Mouse (Mus musculus) forebrain, embryonic 13.5 days (tissue): ENCODE measurements at regions not wholly inside any gene's neighbourhood (a gene's known extent, or its start where the extent isn't known, plus 50 kb on each side); places are given as distances from the start of the nearest gene placed in this dataset.

ENCODE experiments used
- ATAC-seq: fragments of 200-750 bp; cut with Nextera tagmentation; 2 replicates; pipeline ENCODE4 v1.8.0; 2017
- H3K27ac ChIP-seq: fragments of 300-500 bp; sonication (generic); 2 replicates; pipeline ENCODE4 v1.5.1; 2015; ENCODE audit warnings: inconsistent platforms, mild to moderate bottlenecking, moderate library complexity
- H3K27me3 ChIP-seq: fragments of 300-500 bp; sonication (generic); 2 replicates; pipeline ENCODE4 v1.6.1; 2015; ENCODE audit warnings: mild to moderate bottlenecking, inconsistent platforms
- H3K36me3 ChIP-seq: fragments of 300-500 bp; sonication (generic); 2 replicates; pipeline ENCODE4 v1.6.1; 2015; ENCODE audit warnings: mild to moderate bottlenecking, inconsistent platforms; ENCODE audit not compliant: poor library complexity, severe bottlenecking
- H3K4me1 ChIP-seq: fragments of 300-500 bp; sonication (generic); 2 replicates; pipeline ENCODE4 v1.6.1; 2015; ENCODE audit warnings: inconsistent platforms
- H3K4me2 ChIP-seq: fragments of 300-500 bp; sonication (generic); 2 replicates; pipeline ENCODE4 v1.6.1; 2015; ENCODE audit warnings: inconsistent platforms, mild to moderate bottlenecking, moderate library complexity
- H3K4me3 ChIP-seq: fragments of 300-500 bp; sonication (generic); 2 replicates; pipeline ENCODE4 v1.5.1; 2015; ENCODE audit warnings: mild to moderate bottlenecking, inconsistent platforms
- H3K9ac ChIP-seq: fragments of 300-500 bp; sonication (generic); 2 replicates; pipeline ENCODE4 v1.6.1; 2015; ENCODE audit warnings: mild to moderate bottlenecking, inconsistent platforms
- H3K9me3 ChIP-seq: fragments of 300-500 bp; sonication (generic); replicated peaks from 2 replicates; pipeline ENCODE4 v1.6.1; 2016; ENCODE audit warnings: inconsistent platforms
- WGBS: fragments of 180-500 bp; shearing (Covaris S2); methylation state at CpG from one replicate; pipeline ENCODE4 v1.1.7; 2015; 5-methylcytosine and 5-hydroxymethylcytosine counted together

- Histone ChIP-seq H3K9me3 (no peaks in the 10 kb centered on the region), H3K4me2 (no peak overlapping the region), H3K36me3 (no peaks in the 10 kb centered on the region), H3K27ac (no peak overlapping the region), H3K27me3 (no peaks in the 10 kb centered on the region), H3K4me3 (no peak overlapping the region), H3K9ac (no peak overlapping the region), H3K4me1 (peaks cover 11% of the 10 kb centered on the region; the same call in 1 of the 2 replicates)
- ATAC-seq: no peak
- WGBS: 86% methylated on average over 5 of the region's 5 CpGs
Observed at GRCm38 (mm10) chr2:75479546-75479945, 179.5 kb upstream of the Hnrnpa3 start.

DNA sequence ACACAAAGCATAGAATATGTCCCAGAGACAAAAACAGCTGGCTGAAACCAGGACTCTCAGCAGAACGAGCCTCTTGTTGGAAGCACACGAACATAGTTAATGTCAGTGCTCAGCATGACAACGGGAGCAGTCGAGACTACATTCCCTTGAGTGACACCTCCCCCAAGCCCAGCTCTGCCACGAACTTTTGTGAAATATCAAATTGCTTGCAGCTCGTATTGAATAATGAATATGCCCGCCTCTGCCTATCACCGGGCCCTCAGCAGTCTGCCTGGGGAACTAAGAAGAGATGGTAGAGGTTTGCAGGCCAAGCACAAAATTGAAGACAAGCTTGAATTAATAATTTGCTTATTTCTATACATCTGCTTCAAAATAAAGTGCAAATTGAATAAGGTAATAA is 177.2 kb upstream of the Hnrnpa3 start:
- Histone ChIP-seq H3K4me3 (no peak overlapping the region), H3K27me3 (no peaks in the 10 kb centered on the region), H3K4me2 (no peak overlapping the region), H3K36me3 (no peaks in the 10 kb centered on the region), H3K9ac (no peak overlapping the region), H3K9me3 (no peaks in the 10 kb centered on the region), H3K4me1 (peaks cover 18% of the 10 kb centered on the region), H3K27ac (no peak overlapping the region)
- 47% methylated on average over 8 of the region's 8 CpGs for WGBS
- ATAC-seq: 0 out of 2 replicates have a peak, but pooled peaks have one; percentile 24

- no peaks in the 10 kb centered on the region for H3K27me3 ChIP-seq
- 76% methylated on average over 2 of the region's 2 CpGs for WGBS
- no peak for ATAC-seq
Observed at GRCm38 (mm10) chr2:75482484-75482883, 176.6 kb upstream of the Hnrnpa3 start.

DNA sequence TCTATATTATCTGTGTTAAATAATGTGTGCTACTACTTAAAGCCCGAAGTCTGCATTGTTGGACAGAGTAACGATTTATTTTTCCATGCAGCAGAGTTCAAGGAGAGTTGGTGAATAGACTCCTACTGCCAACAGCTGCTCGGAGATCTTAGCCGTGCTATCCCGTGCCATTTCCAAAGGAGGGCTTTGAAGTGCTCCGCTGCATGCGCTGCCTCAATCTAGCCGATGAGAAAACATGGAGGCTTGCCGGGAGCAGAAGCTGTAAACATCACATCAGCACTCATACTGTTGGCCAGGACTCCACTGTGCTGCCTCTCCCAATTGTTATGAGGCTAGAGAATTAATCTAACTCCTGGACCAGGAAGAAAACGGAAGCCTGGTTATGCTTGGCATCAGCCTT is 174.1 kb upstream of the Hnrnpa3 start:
- H3K4me3 ChIP-seq: no peak overlapping the region
- peak; percentile 66 for ATAC-seq
- WGBS: 27% methylated on average over 10 of the region's 10 CpGs
- H3K27me3 ChIP-seq: no peaks in the 10 kb centered on the region
- no peak overlapping the region for H3K9ac ChIP-seq
- peaks cover 18% of the 10 kb centered on the region for H3K4me1 ChIP-seq
- no peaks in the 10 kb centered on the region; the same call in 1 of the 2 replicates for H3K9me3 ChIP-seq
- peak overlapping the region; percentile 12; the same call in 1 of the 2 replicates for H3K4me2 ChIP-seq
- H3K36me3 ChIP-seq: no peaks in the 10 kb centered on the region
- H3K27ac ChIP-seq: no peak overlapping the region

More at GRCm38 (mm10) chr2:75482484-75482883, 176.6 kb upstream of the Hnrnpa3 start:
- H3K36me3 ChIP-seq: no peaks in the 10 kb centered on the region
- no peak overlapping the region for H3K4me2 ChIP-seq
- H3K4me3 ChIP-seq: no peak overlapping the region
- peaks cover 18% of the 10 kb centered on the region for H3K4me1 ChIP-seq
- no peak overlapping the region for H3K9ac ChIP-seq
- H3K27ac ChIP-seq: no peak overlapping the region
- H3K9me3 ChIP-seq: no peaks in the 10 kb centered on the region

DNA sequence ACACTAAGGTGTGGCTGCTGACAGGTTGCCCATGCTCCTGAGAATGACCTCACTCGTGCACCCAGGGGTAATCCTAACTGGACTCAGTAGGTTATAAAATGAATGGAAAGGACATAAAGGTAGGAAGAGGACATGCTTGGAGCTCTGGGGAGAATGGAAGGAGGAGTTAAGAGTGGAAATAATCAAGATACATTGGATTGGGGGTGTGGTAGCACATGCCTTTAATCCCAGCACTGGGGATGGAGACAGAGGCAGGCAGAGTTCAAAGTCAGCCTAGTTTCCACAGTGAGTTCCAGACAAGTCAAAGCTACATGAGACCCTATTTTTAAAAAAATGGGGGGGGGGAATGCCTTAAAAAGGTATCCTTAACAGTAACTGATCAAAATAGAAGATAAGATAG is 167.9 kb upstream of the Hnrnpa3 start:
- Histone ChIP-seq H3K4me1 (peaks cover 15% of the 10 kb centered on the region; the same call in 1 of the 2 replicates), H3K4me3 (no peak overlapping the region), H3K9ac (no peak overlapping the region), H3K27ac (no peak overlapping the region), H3K9me3 (no peaks in the 10 kb centered on the region; the same call in 1 of the 2 replicates), H3K36me3 (no peaks in the 10 kb centered on the region), H3K27me3 (no peaks in the 10 kb centered on the region), H3K4me2 (no peak overlapping the region)
- 89% methylated on average over 1 of the region's 1 CpGs for WGBS
- ATAC-seq: no peak

DNA sequence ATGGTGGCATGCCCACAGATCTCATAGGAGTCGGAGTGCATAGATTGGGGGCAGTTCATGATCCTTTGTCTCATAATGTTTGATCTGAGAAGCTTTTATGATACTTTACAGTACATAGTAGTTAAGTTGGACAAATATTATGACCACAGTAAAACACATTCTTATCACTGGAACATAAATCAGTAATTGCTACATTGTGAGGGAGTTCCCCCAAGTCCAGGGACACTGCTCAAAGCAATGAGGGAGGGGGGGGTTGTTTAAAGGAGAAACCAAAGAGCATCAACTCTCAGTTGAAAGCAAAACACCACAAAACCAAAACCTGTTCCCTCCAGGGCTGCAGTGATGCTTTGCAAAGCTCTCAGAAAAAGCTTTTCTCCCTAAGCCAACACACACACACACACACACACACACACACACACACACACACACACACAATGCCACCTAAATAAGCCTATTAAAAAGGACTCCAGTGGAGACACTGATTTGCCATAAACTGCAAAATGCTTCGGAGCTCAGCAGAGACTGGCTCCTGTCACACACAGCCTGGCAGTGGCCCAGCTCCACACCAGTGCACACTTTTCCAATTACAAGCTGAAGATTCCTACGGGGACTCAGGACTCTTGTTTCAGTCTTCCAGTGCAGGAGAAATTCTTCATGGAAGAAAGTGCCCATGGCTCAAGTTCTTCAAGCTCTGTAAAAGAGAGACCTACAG is 167.1 kb upstream of the Hnrnpa3 start:
- Histone ChIP-seq H3K4me3 (no peak overlapping the region), H3K4me1 (peaks cover 15% of the 10 kb centered on the region; the same call in 1 of the 2 replicates)
- no peak for ATAC-seq

GRCm38 (mm10) chr2:75492501-75492898 is 166.6 kb upstream of the Hnrnpa3 start:
- WGBS: 70% methylated on average over 4 of the region's 4 CpGs
- peaks cover 15% of the 10 kb centered on the region; the same call in 1 of the 2 replicates for H3K4me1 ChIP-seq
- no peaks in the 10 kb centered on the region for H3K36me3 ChIP-seq
- H3K9ac ChIP-seq: no peak overlapping the region
- no peak overlapping the region for H3K4me2 ChIP-seq
- H3K4me3 ChIP-seq: no peak overlapping the region
- no peak for ATAC-seq
- no peaks in the 10 kb centered on the region; the same call in 1 of the 2 replicates for H3K9me3 ChIP-seq
- no peak overlapping the region for H3K27ac ChIP-seq
- no peaks in the 10 kb centered on the region for H3K27me3 ChIP-seq

More for the DNA sequence above, 167.1 kb upstream of the Hnrnpa3 start:
- Histone ChIP-seq H3K9me3 (no peaks in the 10 kb centered on the region; the same call in 1 of the 2 replicates), H3K27ac (no peak overlapping the region), H3K27me3 (no peaks in the 10 kb centered on the region), H3K9ac (no peak overlapping the region), H3K36me3 (no peaks in the 10 kb centered on the region), H3K4me2 (no peak overlapping the region)
- 33% methylated on average over 3 of the region's 3 CpGs for WGBS

GRCm38 (mm10) chr2:75496606-75497240 is 162.3 kb upstream of the Hnrnpa3 start:
- Histone ChIP-seq H3K4me1 (peaks cover 13% of the 10 kb centered on the region; the same call in 1 of the 2 replicates), H3K4me2 (no peak overlapping the region), H3K27me3 (no peaks in the 10 kb centered on the region), H3K9ac (no peak overlapping the region), H3K9me3 (no peaks in the 10 kb centered on the region), H3K36me3 (no peaks in the 10 kb centered on the region), H3K27ac (no peak overlapping the region), H3K4me3 (no peak overlapping the region)
- WGBS: 76% methylated on average over 5 of the region's 5 CpGs
- ATAC-seq: no peak

GRCm38 (mm10) chr2:75510223-75510622 is 148.8 kb upstream of the Hnrnpa3 start:
- WGBS: 37% methylated on average over 4 of the region's 4 CpGs
- Histone ChIP-seq H3K36me3 (no peaks in the 10 kb centered on the region), H3K4me3 (no peak overlapping the region), H3K4me2 (no peak overlapping the region), H3K4me1 (peaks cover 23% of the 10 kb centered on the region), H3K9ac (no peak overlapping the region), H3K9me3 (no peaks in the 10 kb centered on the region), H3K27me3 (no peaks in the 10 kb centered on the region), H3K27ac (no peak overlapping the region)
- no peak for ATAC-seq

- 67% methylated on average over 8 of the region's 8 CpGs for WGBS
- ATAC-seq: no peak
- H3K4me3 ChIP-seq: no peak overlapping the region
- no peak overlapping the region for H3K27ac ChIP-seq
- no peak overlapping the region for H3K9ac ChIP-seq
- no peaks in the 10 kb centered on the region for H3K27me3 ChIP-seq
- H3K36me3 ChIP-seq: no peaks in the 10 kb centered on the region
- H3K4me2 ChIP-seq: no peak overlapping the region
- no peaks in the 10 kb centered on the region for H3K9me3 ChIP-seq
- peaks cover 23% of the 10 kb centered on the region for H3K4me1 ChIP-seq
Observed at GRCm38 (mm10) chr2:75512422-75513170, 146.5 kb upstream of the Hnrnpa3 start.

- Histone ChIP-seq H3K4me3 (no peak overlapping the region), H3K4me2 (no peak overlapping the region), H3K9ac (no peak overlapping the region), H3K27ac (no peak overlapping the region), H3K9me3 (no peaks in the 10 kb centered on the region), H3K4me1 (peaks cover 23% of the 10 kb centered on the region), H3K27me3 (no peaks in the 10 kb centered on the region), H3K36me3 (no peaks in the 10 kb centered on the region)
- no peak for ATAC-seq
- 27% methylated on average over 6 of the region's 6 CpGs for WGBS
Observed at GRCm38 (mm10) chr2:75514171-75514570, 144.9 kb upstream of the Hnrnpa3 start.

GRCm38 (mm10) chr2:75516223-75516622 is 142.8 kb upstream of the Hnrnpa3 start:
- Histone ChIP-seq H3K27ac (no peak overlapping the region), H3K36me3 (no peaks in the 10 kb centered on the region), H3K9ac (no peak overlapping the region), H3K4me1 (0 out of 2 replicates have a peak, but pooled peaks cover 13% of the 10 kb centered on the region), H3K9me3 (no peaks in the 10 kb centered on the region), H3K27me3 (no peaks in the 10 kb centered on the region), H3K4me2 (no peak overlapping the region), H3K4me3 (no peak overlapping the region)
- WGBS: 79% methylated on average over 11 of the region's 11 CpGs
- ATAC-seq: no peak
